Mouse (Mus musculus) CD8-positive naive resting alpha-beta T cell, adult 57 days (primary cell): ENCODE measurements around the gene Arl4c. TPM values are rescaled to one million over a fixed set of nuclear protein-coding genes. Genes with fewer than 3 reads are reported as not detected.

ENCODE experiments used
- total RNA-seq: library from RNA; stranded (reverse); gene quantifications from one replicate; pipeline ENCODE4 v1.2.4, GENCODE M21; 2023

The Arl4c gene
- total RNA-seq = 303 TPM

DNA sequence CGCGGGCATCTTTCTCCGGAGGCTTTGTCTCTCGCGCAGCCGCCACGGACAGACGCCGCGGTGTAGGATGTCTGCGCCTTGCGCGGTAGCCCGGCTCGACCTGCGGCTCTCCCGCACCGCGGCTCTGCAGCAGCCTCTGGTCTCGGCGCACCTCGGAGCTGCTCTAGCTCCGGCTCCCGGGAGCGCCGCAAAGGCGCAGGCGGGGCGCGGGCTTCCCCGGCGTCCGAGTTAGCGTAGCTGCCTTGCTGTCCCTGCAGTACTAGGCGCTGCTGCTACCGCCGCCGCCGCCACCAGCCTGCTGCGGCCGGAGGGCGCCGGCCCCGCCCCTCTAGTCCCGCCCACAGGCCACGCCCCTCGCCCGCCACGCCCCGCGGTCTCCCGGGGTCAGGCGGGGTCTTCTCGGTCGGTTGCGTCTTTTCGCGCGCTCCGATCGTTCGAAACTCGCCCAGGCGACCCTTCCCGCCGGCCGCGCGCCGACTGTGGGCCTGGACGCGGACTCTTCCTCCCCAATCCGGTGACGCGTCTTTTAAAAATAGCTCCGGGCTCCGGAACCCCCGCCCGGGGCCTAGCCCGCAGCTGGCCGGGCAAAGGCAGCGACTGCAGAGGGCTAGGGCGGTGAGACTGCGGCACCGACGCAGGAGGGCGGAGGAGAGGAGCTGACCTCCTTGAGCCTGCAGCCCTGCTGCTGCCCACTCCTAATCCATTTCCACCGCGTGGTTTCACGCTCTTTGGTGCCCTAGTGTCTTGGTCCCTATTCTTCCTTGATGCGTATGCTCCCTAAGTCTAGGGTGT lies at the start of gene Arl4c:
Arl4c (minus strand) TSS at position 352 of the 792 bp plus-strand sequence.

Other genes with a start within 250 kb of the Arl4c start
- gene Glrp1, start 192.2 kb downstream of the Arl4c start, total RNA-seq = not detected